In the genomic region with DNA sequence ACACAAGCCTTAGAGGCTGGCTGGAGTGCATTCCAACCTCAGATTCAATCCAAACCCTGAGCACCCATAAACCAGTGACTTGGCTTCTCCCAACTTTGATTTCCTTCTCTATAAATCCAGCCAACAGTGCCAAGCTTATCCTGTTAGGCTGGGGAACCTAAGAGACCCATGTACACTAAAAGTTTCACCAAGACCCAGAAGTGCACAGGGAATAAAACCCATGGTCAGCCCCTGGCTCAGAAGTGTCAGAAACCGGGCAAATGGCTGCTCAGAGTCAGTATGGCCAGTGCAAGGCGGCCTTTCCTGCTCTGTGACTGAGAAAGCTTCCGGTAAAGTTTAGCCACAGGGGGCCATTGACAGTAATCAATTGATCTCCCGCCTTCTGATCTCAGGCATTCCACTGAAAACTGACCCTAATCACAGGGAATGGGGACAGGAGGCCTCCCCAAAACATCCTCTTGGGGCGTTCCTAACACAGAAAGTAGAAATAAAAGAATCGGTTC, we compare ENCODE assay signal across 8 mouse cellular contexts. TPM values are rescaled to one million over a fixed set of nuclear protein-coding genes. Genes with fewer than 3 reads are reported as not detected.
DNase-seq lines count a peak whose midpoint lies in the region; ATAC-seq lines count a peak whose summit lies in the region.

No protein-coding gene starts in this region.

- no peak for DNase-seq in kidney, postnatal 36 days
- peak; percentile 16 for DNase-seq in c-Kit-negative CD71-positive TER-119-positive erythroid progenitor cells, embryonic 14.5 days (ENCODE audit: low read depth, low spot score)
- peak; percentile 56 for DNase-seq in induced T-regulatory cell, adult 2 months (ENCODE audit: low read depth)

- H3K4me1 ChIP-seq in kidney, embryonic 14.5 days (ENCODE audit: control insufficient read depth, insufficient read depth, low read length), result peaks cover 16% of the 10 kb centered on the region
- H3K4me1 ChIP-seq in midbrain, embryonic 15.5 days, result peaks cover 19% of the 10 kb centered on the region

- H3K4me2 ChIP-seq in kidney, embryonic 14.5 days (replicated peaks; ENCODE audit: low read depth, low read length), result peak overlapping the region; percentile 94
- H3K4me2 ChIP-seq in midbrain, embryonic 15.5 days, result peak overlapping the region; percentile 98

- 21% methylated on average over 6 of the region's 6 CpGs for WGBS in kidney, embryonic 14.5 days
- WGBS in midbrain, embryonic 15.5 days, result 29% methylated on average over 6 of the region's 6 CpGs

- H3K4me3 ChIP-seq in kidney, embryonic 14.5 days (ENCODE audit: low read length), result peak overlapping the region; percentile 60
- H3K4me3 ChIP-seq in midbrain, embryonic 15.5 days, result peak overlapping the region; percentile 56

- no peak for ATAC-seq in kidney, embryonic 14.5 days (ENCODE audit: low FRiP score, low TSS enrichment)
- ATAC-seq in midbrain, embryonic 15.5 days (replicated peaks), result no peak
- no peak for ATAC-seq in cerebellum, adult (ENCODE audit: insufficient number of reproducible peaks, low FRiP score, low TSS enrichment)
- ATAC-seq in monocyte, adult 5-6 weeks (replicated peaks; ENCODE audit: insufficient number of reproducible peaks, low FRiP score, low TSS enrichment, poor library complexity, severe bottlenecking), result no peak
- ATAC-seq in frontal cortex, adult (ENCODE audit: low TSS enrichment), result no peak

- H3K36me3 ChIP-seq in kidney, embryonic 14.5 days (ENCODE audit: control insufficient read depth, insufficient read depth, low read length), result no peaks in the 10 kb centered on the region
- H3K36me3 ChIP-seq in midbrain, embryonic 15.5 days (replicated peaks), result no peaks in the 10 kb centered on the region

- H3K27ac ChIP-seq in kidney, embryonic 14.5 days (ENCODE audit: low read depth, low read length), result peak overlapping the region; percentile 2; the same call in 1 of the 2 replicates
- H3K27ac ChIP-seq in midbrain, embryonic 15.5 days, result no peak overlapping the region

- no peaks in the 10 kb centered on the region for H3K27me3 ChIP-seq in kidney, embryonic 14.5 days (ENCODE audit: control insufficient read depth, insufficient read depth, low read length)
- H3K27me3 ChIP-seq in midbrain, embryonic 15.5 days (replicated peaks), result peaks cover 2% of the 10 kb centered on the region

- H3K9me3 ChIP-seq in kidney, embryonic 14.5 days (ENCODE audit: control insufficient read depth, low read length), result no peaks in the 10 kb centered on the region
- no peaks in the 10 kb centered on the region for H3K9me3 ChIP-seq in midbrain, embryonic 15.5 days

- H3K9ac ChIP-seq in kidney, embryonic 14.5 days (ENCODE audit: low read depth, low read length), result no peak overlapping the region
- no peak overlapping the region for H3K9ac ChIP-seq in midbrain, embryonic 15.5 days

RNA-seq across cellular contexts. Expression of a gene that starts 2.6 kb away (rescaled TPM):
- polyA plus RNA-seq in kidney, embryonic 14.5 days (2014; fragmentation: Nextera tagmentation; extraction: Ambion mirVana), result 10.3 and 21.5 TPM in 2 replicates
- polyA plus RNA-seq in midbrain, embryonic 15.5 days (2015; fragmentation: Nextera tagmentation; extraction: Ambion mirVana), result 6.3 and 6.6 TPM in 2 replicates
- total RNA-seq in monocyte, adult 5-6 weeks (2017), result 133 to 163 TPM (median 146 TPM) in 3 replicates

Comparison
In these comparisons a context has a peak if more than half of its experiments do, and no peak if none do; other contexts are left out.
1. DNase-seq: peak in c-Kit-negative CD71-positive TER-119-positive erythroid progenitor cells, embryonic 14.5 days (single experiment) and induced T-regulatory cell, adult 2 months (single experiment); none in kidney, postnatal 36 days (0 of 2).